Mouse (Mus musculus) liver, embryonic 14.5 days (tissue): ENCODE measurements around the gene Cacnb4.

Experiments
- CTCF ChIP-seq: IDR thresholded peaks from 2 replicates; pipeline ENCODE4 v1.5.1; 2016; ENCODE audit warnings: antibody characterized with exemption, low read depth, control low read depth
- EP300 ChIP-seq: IDR thresholded peaks from 2 replicates; pipeline ENCODE4 v1.6.1; 2016; ENCODE audit warnings: antibody characterized with exemption, low read depth

DNA sequence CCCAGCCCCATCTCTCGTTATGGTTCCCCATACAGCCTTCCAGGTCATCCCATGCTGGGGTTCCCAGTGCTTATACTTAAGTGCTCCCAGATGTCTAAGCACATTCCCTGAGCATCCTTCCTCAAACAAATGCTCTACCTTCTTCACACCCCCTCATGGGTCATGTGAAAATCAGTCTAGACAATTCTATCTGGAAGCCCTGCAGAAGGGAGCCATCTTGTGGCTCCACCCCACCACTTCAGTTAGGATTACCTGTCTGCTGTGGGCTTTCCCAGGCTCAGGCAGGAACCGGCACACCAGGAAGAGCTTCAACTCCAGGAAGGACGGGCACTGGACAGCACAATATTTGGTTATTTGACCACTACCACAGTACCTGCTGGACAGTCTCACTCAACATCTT, 101.7 kb downstream of the Cacnb4 start:
- TF ChIP-seq EP300 (no peak), CTCF (peak; percentile 48)
